Mouse (Mus musculus) urinary bladder, postnatal 36 days (tissue): ENCODE measurements around the gene Farsa.
A peak's percentile ranks its signal among the peaks of the same experiment; 100 is the strongest.
"Not testable (repeated sequence)": the region's sequence is repeated elsewhere in the genome, so short reads cannot be mapped to it uniquely, and the experiment has no call there.

ENCODE experiments used
- DNase-seq, 2 experiments: peaks; one replicate each; pipeline ENCODE4 v3.0.0; 2022; ENCODE audit warnings: low spot score in 2 of 2, mixed read lengths in 1 of 2

The Farsa gene

DNA sequence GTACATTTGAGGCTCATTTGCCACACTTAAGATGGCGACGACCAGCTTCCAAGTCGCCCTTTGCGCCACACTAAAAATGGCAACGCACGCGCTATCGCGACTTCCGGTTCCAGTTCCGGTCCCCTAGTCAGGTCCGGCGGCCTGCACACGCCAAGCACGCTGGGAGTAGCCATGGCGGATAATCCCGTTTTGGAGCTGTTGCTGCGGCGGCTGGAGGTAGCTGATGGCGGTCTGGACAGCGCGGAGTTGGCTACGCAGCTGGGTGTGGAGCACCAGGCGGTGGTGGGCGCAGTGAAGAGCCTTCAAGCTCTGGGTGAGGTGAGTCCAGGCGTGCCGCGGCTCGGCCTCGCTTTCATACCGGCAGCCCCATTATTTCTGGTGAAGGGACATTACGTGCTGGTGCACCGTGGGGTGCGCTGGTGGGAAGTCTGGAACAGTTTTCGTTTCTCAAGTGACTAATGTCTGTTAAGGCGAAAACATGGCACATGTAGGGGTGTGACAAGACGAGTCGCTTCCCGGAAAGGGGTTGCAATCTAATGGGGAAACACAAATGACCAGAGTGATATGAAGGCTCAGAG is at the start of gene Farsa:
Farsa (plus strand) TSS at position 126 of the 578 bp plus-strand sequence.
- peak; percentile 89 to 94 for DNase-seq

DNA sequence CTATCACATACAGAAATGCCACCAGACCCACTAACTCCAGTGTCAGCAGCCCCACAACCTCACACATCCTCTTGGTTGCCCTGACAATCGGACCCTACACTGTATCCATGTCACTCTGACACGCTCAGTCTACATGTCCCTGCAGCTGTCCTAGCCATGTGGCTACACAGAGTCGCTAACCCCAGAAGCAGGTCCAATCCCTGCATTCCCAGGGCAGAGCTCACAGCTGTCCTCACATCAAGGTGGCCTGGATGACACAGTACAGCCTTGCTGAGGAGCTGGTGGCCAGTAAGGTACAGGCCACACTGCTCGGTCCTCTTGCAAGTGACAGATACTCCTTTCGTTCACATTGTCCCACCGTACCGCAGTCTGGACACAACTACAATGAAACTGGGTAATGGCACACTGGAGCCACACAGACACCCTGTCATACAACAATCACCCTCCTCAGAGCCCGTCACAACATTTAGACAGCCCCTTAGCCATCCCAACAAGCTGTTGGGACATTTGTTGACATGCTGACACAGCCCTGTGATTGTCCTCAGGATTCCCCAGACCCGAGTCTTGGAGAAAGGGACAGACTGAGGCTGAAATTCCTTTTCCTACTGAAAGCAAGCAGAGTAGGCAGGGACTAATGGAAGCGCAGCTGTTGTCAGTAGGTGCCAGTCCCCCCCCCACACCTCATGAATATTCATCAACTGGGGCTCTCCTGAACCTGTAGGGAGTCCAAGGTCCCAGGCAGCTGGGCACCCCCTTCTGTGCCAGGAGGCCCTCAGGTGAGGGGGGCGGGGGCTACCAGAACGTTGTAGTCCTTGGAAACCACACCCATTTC is 47.5 kb upstream of the Farsa start:
- no peak for DNase-seq

DNA sequence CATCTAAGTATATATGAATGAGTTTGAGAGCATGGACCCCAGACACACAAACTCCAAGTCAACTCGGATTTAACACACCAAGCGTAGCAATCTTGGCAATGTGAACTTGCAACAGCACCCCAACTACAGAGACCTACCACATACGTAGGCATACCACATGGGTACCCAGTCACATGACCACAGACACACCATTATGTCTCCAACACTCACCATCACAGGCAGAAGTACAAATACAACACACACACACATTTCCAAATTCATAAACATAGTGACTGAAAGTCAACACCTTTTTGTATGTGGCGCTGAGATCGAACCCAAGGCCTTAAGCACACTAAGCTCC is 46.9 kb upstream of the Farsa start:
- no peak for DNase-seq

DNA sequence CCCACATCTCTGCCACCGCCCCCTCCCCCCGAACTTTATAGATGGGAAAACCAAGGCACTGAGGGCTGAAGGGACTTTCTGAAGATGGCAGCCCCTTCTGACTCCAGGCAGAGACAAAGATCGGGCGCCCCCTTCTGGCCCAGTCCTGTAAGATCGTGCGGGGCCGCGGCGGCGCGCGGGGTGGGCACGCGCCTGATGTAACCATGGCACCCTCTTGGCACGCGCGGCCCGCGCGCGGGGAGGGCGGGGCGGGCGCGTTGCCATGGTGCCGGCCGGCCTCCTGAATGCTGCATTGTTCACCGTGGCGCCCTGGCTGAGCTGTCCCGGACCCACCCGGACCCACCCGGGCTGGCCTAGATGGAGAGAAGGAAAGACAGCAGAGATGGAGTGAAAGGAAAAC is 45.9 kb upstream of the Farsa start:
- peak; percentile 87 to 91 for DNase-seq

DNA sequence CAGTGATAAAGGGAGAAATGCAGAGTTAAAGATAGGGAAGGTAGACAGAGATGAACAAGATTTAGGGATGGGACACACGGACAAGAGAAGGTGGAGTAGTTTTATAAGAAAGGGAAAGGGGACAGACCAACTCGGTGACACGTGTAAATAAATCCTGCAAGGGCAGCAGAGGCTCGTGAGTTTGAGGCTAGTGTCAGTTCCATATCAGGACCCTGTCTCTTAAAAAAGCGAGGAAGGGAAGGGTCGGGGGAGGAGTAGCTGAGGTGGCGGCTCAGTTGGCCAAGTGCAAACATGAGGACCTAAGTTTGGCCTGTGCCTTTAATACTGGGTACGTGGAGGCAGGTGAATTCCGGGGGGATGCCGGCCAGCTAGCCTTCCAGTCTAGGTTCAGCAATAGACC is 45.5 kb upstream of the Farsa start:
- DNase-seq, result no peak

DNA sequence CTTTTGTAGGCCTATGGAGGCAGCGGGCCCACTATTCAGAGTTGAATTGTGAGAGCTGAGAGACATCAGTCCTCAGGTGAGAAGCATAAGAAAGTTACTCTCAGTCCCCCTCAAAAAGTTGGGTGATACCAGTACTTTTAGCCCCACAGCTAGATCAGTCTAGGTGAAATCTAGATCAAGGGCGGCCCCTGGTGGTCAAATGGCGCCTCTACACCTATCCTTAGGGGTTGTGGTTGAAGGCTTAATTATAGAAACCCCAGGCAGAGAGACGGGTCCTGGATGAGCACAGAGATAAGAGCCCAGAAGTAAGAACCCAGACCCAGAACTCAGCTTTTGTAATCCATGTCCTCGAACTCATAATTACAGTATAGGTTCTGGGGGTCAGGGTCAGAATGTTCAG is 43.7 kb upstream of the Farsa start:
- peak; percentile 75 to 80 for DNase-seq

DNA sequence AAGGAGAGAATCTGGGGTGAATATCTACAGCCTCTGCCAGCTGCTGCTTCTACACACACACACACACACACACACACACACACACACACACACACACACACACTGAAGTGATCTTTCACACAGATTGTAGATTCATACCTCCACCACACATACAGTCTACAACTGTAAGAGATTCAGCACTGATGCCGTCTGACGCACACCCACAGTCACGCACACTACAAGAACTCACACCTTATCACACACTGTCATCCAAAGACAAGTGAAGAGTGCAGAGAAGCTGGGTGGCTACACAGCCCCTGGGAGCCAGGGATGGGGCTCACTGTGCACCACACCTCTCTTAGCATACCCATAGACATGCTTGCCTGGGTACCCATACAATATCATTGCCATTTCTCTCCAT is 43.0 kb upstream of the Farsa start:
- no peak for DNase-seq

DNA sequence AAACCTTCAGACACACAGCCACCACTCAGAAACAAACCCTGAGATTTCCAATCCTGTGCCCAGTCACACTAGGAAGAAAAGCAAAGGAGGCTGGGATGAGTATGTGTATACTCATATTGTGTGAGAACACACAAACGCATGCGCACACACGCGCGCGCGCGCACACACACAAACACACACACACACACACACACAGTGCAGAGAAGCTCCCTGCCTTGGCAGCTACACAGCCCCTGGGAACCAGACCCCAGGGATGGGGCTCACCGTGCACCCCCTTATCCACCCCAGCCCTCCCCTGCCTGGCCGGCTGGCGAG is 42.6 kb upstream of the Farsa start:
- no peak for DNase-seq

DNA sequence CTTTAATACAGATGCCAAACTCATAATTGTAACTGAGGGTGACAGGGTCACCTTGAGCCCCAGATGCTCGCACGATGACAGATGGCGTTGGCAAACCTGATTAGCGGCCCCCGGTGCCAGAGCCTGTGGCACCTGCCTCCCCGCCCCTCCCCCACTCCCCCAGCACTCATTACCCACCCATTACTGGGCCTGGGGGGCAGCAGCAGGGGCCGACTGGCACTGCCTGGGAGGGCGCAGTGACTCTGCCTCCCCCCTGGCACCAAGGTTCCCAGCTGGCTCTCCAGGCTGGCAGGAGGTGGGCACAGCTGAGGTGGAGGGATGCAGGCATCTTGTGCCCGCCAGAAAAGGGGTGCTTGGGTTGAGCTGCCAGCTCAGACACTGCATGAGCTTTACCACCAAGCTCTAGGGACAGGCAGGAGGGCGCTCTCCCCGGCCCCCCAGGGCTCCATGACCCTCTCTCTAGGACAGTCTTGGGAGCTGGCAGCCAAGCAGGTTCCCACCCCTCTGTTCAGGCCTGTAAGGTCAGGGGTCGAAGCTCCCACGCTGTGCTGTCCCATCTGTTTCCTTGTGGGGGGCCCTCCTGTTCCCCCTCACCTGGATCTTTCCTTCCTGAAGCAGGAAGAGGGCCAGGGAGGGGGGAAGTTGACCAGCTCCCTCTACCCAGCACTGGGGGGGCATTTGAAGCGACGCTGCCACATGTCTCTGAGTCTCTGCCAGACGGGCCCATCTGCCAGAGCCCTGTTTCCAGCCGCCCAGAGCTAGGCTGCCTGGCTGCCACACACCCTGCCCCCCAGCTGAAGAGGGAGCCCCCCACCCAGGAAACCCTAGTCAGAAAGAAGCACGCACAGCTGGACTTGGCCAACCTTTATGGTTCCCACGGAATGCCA is 42.0 kb upstream of the Farsa start:
- DNase-seq, result no peak

DNA sequence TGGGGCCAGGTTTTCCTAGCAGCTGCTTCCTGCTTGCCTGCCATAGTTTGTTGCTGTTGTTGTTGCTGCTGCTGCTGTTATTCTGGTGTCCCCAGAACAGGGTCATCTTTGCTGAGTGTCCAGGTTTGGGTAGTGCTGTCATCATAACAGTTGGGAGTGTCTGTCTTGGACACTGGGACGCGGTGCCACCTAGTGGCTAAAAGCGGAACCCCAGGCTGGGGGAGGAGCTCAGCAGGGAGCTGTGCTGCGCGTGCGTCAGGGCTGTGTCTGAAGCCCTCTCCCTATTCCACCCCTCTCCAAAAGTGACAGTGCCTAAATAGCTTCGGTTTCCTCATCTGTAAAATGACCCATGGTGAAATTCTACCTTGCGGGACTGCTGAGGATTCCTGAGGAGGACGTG is 41.2 kb upstream of the Farsa start:
- DNase-seq, result peak; percentile 93

DNA sequence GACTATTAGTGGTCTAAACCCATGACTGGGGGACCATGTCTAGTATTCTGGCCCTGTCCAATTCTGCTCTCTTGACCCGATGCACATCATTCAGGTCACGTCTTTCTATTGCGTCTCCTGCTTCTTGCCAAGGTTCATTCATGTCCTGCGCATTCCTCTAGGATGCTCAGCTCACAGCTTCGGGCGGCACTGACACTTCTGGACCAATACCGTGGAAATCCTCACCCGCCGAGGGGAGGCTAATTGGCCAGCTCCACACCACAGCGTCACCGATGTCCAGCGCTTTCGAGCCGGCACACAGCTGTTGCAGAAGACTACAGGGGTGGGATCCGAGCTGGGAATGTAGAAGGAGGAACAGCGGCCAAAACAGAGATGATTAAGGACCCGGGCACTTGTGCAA is 40.7 kb upstream of the Farsa start:
- DNase-seq, result no peak

DNA sequence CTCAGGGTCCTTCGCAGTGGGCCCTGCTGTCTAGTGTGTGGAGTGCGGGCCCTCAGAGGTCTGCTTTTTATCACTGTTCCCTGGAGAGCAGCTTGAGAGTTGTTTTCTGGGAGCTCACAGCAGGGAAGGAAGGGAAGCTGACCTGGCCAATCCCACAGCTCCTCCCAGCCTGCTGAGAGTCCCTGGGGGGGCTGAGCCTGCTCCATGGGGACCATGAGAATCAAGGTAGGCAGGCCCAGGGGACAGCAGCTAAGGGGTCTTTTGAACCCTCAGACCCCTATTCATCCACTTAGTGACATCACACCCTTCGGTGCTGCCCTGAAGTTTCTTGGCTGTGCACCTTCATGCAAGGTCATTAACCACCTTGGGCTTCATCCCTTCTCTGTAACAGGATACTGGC is 34.1 kb upstream of the Farsa start, which contains the start of gene Dand5:
Dand5 (minus strand) TSS at position 101 of the 400 bp plus-strand sequence.
- DNase-seq, result no peak

DNA sequence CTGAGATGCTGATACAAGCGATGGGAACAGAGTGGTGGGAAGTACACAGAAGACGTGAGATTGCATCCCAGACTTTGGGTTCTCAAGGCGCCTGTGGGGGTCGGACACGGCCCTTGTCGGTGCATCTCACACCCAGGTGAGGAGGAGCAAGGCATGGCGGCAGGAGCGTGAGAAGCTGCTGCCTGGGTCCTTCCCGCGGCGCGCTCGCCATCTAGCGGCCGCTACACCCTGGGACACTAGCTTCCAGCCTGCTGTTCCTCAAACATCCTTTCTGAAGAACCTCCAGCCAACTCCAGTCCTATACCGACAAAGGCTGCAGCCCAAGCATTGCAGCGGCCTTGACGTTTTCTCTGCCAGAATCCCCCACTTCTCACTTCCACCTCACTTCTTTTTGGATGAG is 33.1 kb upstream of the Farsa start:
- DNase-seq, result peak; percentile 38 to 53

DNA sequence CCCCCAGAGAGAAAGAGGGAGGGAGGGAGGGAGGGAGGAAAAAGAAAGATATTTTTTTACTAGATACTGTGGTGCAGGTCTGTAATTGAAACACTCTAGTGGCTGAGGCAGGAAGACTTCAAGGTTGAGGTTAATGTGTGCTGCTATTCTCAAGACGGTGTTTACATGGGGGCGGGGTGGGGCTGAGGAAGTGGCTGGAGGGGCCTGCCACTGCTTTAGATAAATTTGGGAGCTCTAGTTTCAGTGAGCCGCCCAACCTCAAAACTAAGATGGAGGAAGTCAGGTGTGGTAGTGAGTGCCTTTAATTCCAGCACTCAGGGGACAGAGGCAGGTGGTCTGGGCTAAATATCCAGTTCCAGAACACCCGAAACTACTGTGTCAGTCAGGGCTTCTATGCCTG is 31.2 kb upstream of the Farsa start:
- DNase-seq, result no peak

DNA sequence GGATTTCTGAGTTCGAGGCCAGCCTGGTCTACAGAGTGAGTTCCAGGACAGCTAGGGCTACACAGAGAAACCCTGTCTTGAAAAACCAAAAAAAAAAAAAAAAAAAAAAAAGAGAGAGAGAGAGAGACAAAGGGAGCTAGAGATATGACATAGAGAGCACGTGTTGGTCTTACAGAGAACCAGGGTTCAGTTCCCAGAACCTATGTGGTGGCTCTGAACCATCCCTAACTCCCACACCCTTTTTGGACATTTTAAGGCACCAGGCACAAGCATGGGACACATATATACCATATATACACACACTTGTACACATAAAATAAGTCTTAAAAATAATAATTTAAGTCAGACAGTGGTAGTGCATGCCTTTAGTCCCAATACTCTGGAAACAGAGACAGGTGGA is 30.3 kb upstream of the Farsa start:
- DNase-seq, result not testable (repeated sequence)

DNA sequence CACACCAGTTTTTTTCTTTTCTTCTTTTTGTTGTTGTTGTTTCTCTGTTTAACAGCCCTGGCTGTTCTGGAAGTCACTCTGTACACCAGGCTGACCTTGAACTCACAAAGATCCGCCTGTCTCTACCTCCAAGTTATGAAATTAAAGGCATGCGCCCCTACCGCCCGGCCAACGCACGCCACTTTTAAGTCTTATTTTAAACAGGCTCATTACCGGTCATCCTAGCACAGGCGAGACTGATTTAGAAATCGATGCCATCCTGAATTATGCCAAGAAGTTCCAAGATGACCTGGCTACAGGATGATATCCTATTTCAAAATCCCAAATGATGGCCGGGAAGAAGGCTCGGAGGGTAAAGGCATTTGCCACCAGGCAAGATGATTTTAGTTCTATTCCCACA is 25.3 kb upstream of the Farsa start, which contains the start of gene Gadd45gip1:
Gadd45gip1 (plus strand) TSS at position 33 of the 400 bp plus-strand sequence.
- no peak for DNase-seq

DNA sequence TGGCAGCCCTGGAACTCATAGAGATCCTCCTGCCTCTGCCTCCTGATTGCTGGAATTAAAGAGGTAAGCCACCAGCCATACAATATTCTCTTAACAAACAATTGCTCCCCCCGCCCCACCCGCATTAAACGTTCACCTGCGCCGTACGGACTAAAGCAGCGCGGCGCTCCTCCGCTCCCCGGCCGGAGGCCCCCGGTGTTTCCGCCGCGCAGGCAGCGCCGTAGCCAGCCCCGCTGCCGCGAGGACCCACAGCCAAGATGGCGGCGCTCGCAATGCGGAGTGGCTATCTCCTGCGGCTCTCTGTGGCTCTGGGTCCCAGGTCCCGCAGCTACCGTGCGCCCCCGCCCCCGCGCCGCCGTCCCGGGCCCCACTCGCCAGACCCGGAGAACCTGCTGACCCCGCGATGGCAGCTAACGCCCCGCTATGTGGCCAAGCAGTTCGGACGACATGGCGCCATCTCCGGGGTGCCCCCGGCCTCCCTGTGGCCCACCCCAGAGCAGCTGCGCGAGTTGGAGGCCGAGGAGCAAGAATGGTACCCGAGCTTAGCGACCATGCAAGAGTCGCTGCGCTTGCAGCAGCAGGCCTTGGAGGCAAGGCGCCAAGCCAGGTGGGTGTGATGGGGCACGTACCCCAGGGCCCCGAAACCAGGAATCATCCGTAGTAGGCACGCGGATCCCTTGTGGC is 24.6 kb upstream of the Farsa start:
- DNase-seq, result peak; percentile 67 to 78

DNA sequence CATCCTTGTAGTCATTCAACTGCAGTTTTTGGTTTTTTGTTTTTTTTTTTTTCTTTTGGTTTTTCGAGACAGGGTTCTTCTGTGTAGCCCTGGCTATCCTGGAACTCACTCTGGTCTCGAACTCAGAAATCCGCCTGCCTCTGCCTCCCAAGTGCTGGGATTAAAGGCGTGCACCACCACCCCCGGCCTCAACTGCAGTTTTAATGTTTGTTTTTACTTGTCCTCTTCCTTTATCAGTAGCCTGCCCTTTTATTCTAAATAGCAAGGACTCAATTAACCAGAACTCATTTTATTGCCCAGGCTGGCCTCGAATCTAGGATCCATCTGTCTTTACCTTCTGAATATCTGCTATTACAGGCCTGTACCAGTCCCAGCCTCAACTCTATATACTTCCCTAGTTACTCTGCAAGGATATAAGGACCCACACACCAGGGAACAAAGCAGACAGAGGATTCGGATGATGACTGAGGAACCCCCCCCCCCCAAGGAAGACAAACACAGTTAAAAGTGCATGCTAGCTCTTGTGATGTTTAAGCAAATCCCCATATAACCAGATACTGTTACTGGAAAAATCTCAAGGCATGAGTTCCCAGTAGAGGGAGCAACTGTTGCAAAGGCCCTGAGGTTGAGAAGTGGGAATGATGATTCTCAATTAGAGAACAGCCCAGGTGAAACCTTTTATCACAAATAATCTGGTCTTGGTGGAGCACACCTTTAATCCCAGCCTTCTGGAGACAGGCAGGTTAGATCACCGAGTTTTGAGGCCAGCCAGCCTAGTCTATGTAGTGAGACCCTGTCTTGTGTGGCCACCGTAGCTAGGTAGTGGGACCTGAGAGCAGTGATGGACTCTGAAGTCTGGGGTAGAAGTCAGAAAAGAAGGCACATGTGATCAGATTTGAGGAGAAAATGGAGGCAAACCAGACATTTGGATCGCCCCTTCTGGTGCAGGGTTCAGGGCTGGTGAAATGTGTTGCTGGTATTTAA is 23.7 kb upstream of the Farsa start:
- DNase-seq, result no peak

DNA sequence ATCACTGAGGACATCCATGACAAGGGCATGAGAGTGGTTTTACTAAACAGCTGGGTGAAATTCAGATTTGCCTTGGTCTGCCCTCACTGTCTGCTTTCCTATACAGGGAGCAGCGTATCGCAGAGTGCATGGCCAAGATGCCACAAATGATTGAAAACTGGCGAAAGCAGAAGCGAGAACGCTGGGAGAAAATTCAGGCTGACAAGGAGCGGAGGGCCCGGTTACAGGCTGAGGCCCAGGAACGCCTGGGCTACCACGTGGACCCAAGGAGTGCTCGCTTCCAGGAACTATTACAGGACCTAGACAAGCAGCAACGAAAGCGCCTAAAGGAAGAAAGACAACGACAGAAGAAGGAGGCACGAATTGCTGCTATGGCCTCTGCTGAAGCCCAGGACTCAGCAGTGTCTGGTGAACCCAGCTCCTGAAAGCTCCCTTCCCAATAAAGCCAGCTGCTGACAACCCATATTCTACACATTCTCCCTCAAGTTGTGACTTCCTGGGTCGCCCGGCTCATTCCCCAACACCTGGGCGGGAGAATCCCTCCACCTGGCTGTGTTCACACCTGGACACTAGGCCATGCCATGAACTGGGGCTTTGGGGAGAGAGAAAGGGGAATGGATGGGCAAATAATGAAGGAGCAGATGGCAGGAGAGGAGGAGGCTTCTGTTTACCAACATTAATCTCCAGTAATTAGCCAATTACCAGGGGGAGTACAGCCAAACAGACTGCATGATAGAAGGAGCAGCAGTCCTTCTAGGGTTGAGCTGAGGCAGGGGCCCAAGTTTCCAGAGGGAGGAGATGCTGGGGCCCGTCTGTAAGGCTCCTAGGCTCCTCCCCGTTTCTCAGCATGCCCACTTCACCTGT is 22.6 kb upstream of the Farsa start:
- no peak for DNase-seq
